Mouse (Mus musculus): ENCODE results near the gene C530025M09Rik. TPM values are rescaled to one million over a fixed set of nuclear protein-coding genes. Genes with fewer than 3 reads are reported as not detected.

Gene C530025M09Rik
- polyA plus RNA-seq, 1 experiment from 2014 or later: 0.74 TPM

Other genes starting within 250 kb of the C530025M09Rik start
- 9.8 and 10.0 TPM in 2 replicates for gene Syndig1, start 2.0 kb downstream of the C530025M09Rik start, polyA plus RNA-seq (2016; fragmentation: Nextera tagmentation; extraction: Ambion mirVana)

Measured in midbrain, embryonic 12.5 days (tissue).